Mouse (Mus musculus) pancreas, adult 10 weeks (tissue): Measurements from ENCODE around the gene Olfr478. TPM values are rescaled to one million over a fixed set of nuclear protein-coding genes. Genes with fewer than 3 reads are reported as not detected.

Experiments used
- polyA plus RNA-seq: library from polyadenylated mRNA; stranded (reverse); fragments of 350-450 nt; fragmentation: Illumina TruSeq; extraction: RNeasy Lipid Tissue Mini Kit (QIAGEN cat#74804); gene quantifications from one replicate; pipeline ENCODE4 v1.2.3, GENCODE M21; 2015; ENCODE audit warnings: low read depth, low replicate concordance; ENCODE audit not compliant: insufficient read depth

The Olfr478 gene
- not detected for polyA plus RNA-seq

DNA sequence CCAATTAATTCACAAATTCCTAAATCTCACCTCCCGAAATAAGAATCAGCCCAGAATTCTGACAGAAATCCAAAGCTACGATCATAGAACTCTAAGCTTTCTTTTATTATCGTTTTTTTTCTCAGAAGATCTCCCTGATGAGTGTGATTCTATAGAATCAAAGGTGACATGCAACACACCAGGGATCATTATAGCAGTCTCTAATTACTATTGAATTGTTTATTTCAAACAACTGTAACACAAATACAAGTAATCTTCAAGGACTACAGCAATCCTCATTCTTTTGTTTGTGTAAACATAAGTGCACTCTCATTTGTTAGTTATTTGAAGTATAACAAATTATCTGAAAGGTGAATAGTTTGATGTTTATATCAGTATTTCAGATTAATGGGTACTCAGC is at the start of gene Olfr478:
TSS of gene Olfr478 (minus strand) at position 101 of the 400 bp plus-strand sequence.

DNA sequence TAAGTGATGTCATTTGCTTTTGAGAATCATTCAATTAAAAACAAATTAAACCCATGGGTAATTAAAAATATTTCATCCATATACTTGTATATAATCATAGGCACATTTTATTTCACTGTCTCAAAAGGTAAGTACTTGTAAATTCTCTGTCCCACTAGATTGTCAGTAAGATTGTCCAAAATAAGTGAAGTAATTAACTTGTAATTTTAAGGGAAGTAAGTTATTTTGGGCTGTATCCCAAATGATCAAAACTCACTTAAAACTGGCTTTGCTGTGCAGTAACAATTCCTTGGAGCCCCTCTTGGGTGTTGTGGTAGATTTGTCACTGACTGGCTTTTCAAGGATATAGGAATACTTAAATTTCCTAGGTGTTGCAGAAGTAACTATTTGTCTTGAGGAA is 45.8 kb upstream of the Olfr478 start, which contains the start of gene Olfr481:
TSS of gene Olfr481 (plus strand) at position 301 of the 400 bp plus-strand sequence.

DNA sequence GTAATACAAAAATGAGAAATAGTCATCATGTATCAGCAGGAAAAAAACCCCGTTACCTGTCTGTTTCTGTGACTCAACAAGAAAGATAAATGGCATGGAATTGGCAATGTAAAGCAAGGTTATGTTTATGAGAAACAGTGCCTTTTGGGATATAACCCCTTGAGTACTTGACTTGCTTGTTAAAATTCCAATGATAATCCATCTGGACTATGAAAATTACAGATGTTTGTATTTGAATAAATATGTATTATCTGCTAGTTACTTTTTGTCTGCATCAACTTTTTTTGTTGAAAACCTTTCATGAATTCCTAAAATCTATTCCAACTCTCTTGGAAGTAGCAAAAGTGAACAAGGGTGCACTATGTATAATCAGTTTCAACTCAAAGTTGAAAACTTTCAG is 33.5 kb upstream of the Olfr478 start, which contains the start of gene Olfr480:
TSS of gene Olfr480 (minus strand) at position 101 of the 400 bp plus-strand sequence.

DNA sequence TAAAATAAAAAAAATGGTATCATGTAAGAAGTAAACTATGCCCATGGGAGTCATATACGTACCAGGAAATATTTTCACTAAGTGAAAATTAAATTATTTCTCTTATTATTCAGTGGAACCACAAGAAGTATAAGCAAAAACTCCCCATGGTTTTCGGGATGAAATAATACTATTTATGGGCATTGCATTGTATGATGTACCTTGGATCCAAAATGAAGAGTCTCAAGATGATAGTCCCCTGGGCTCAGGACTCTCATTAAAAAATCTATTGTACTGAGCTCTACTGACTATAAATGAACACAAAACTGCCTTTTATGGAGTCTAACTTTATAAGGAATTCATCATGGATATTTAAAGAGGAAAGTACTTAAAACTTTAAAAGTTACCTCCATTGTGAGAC is 16.6 kb upstream of the Olfr478 start, which contains the start of gene Olfr479:
TSS of gene Olfr479 (plus strand) at position 301 of the 400 bp plus-strand sequence.

DNA sequence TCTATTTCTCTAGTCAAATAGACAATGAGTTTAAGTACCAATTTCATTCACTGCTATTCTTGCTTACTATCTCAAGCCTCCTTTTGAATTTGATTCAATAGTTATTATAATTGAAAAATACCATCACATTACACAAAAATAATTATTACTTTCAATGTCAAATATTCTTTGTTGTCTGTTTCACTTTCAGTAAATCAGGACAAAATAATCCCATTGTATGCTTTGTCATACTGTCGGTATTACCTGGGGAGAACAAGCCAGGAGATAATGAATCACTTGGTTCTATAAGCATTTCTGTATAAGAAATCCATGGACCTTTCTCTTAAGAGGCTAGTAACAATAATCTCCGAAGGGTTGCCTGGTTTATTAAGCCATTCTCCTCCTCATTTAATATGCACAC is 47.4 kb downstream of the Olfr478 start, which contains the start of gene Olfr477:
TSS of gene Olfr477 (plus strand) at position 301 of the 400 bp plus-strand sequence.

Other genes with a start within 250 kb of the Olfr478 start
- gene Ovch2, start 232.8 kb downstream of the Olfr478 start, polyA plus RNA-seq: not detected
- not detected for gene Olfr467, start 221.7 kb downstream of the Olfr478 start, polyA plus RNA-seq
- not detected for gene Olfr469, start 208.4 kb downstream of the Olfr478 start, polyA plus RNA-seq
- gene Olfr470, start 186.5 kb downstream of the Olfr478 start, polyA plus RNA-seq: not detected
- gene Olfr472, start 136.1 kb downstream of the Olfr478 start, polyA plus RNA-seq: not detected
- gene Olfr473, start 103.5 kb downstream of the Olfr478 start, polyA plus RNA-seq: not detected
- gene Olfr474, start 79.3 kb downstream of the Olfr478 start, polyA plus RNA-seq: not detected
- not detected for gene Olfr476, start 69.2 kb downstream of the Olfr478 start, polyA plus RNA-seq
- gene Olfr477, start 47.3 kb downstream of the Olfr478 start, polyA plus RNA-seq: not detected
- not detected for gene Olfr479, start 16.7 kb upstream of the Olfr478 start, polyA plus RNA-seq
- gene Olfr480, start 33.4 kb upstream of the Olfr478 start, polyA plus RNA-seq: not detected
- not detected for gene Olfr481, start 45.9 kb upstream of the Olfr478 start, polyA plus RNA-seq
- not detected for gene Olfr482, start 63.6 kb upstream of the Olfr478 start, polyA plus RNA-seq
- gene Olfr483, start 66.9 kb upstream of the Olfr478 start, polyA plus RNA-seq: not detected
- not detected for gene Olfr484, start 93.5 kb upstream of the Olfr478 start, polyA plus RNA-seq
- gene Olfr485, start 125.9 kb upstream of the Olfr478 start, polyA plus RNA-seq: not detected
- not detected for gene Olfr486, start 138.8 kb upstream of the Olfr478 start, polyA plus RNA-seq
- not detected for gene Olfr487, start 180.6 kb upstream of the Olfr478 start, polyA plus RNA-seq
- not detected for gene Olfr488, start 224.4 kb upstream of the Olfr478 start, polyA plus RNA-seq